Mouse (Mus musculus): ENCODE results near the gene Arhgap42.

GRCm38 (mm10) chr9:9211411-9212087 lies 27.4 kb downstream of the Arhgap42 start:
- no peak for TF ChIP-seq GATA1 (IDR thresholded peaks at IDR 0.05; ENCODE audit: low read length)
- no peak for TF ChIP-seq TAL1 (IDR thresholded peaks at IDR 0.05; ENCODE audit: low read length)
